Mouse (Mus musculus): ENCODE measurements around the gene B4gat1.
"Not testable (repeated sequence)": the region's sequence is repeated elsewhere in the genome, so short reads cannot be mapped to it uniquely, and the experiment has no call there.

B4gat1 gene

GRCm38 (mm10) chr19:5038709-5039156 is at the start of gene B4gat1, which contains the start of gene AC124502.3:
B4gat1 (plus strand) TSS chr19:5038826.
AC124502.3 (plus strand) TSS chr19:5038891.
- DNase-seq = peak; percentile 85 to 87

GRCm38 (mm10) chr19:4989013-4989412 is 49.6 kb upstream of the B4gat1 start:
- peak; percentile 73 to 90 for DNase-seq

- no peak for DNase-seq
Measured at GRCm38 (mm10) chr19:4989434-4990255, 49.0 kb upstream of the B4gat1 start.

- DNase-seq = no peak
Measured at GRCm38 (mm10) chr19:4990256-4990625, 48.4 kb upstream of the B4gat1 start, which contains the start of gene Npas4. Npas4 (minus strand) TSS chr19:4990316.

- no peak for DNase-seq
Measured at GRCm38 (mm10) chr19:4990716-4991115, 47.9 kb upstream of the B4gat1 start.

GRCm38 (mm10) chr19:4992371-4992770 is 46.3 kb upstream of the B4gat1 start:
- no peak for DNase-seq

- DNase-seq = no peak
Measured at GRCm38 (mm10) chr19:4992904-4993303, 45.7 kb upstream of the B4gat1 start.

GRCm38 (mm10) chr19:4994043-4994442 is 44.6 kb upstream of the B4gat1 start:
- no peak for DNase-seq

GRCm38 (mm10) chr19:4999445-5000140 is 39.0 kb upstream of the B4gat1 start:
- DNase-seq = no peak

- DNase-seq = peak; percentile 48 to 70
Measured at GRCm38 (mm10) chr19:5001666-5002406, 36.8 kb upstream of the B4gat1 start.

GRCm38 (mm10) chr19:5003644-5004043 is 35.0 kb upstream of the B4gat1 start:
- DNase-seq = not testable (repeated sequence)

GRCm38 (mm10) chr19:5004925-5005324 is 33.7 kb upstream of the B4gat1 start:
- no peak for DNase-seq

GRCm38 (mm10) chr19:5013138-5013537 is 25.5 kb upstream of the B4gat1 start:
- no peak for DNase-seq

- peak; percentile 30 to 43 for DNase-seq
Measured at GRCm38 (mm10) chr19:5014961-5015398, 23.6 kb upstream of the B4gat1 start.

- DNase-seq = peak; percentile 58 to 59
Measured at GRCm38 (mm10) chr19:5016221-5016742, 22.3 kb upstream of the B4gat1 start.

- DNase-seq = peak; percentile 54 to 70
Measured at GRCm38 (mm10) chr19:5016782-5017181, 21.8 kb upstream of the B4gat1 start.

- DNase-seq = no peak
Measured at GRCm38 (mm10) chr19:5017611-5018010, 21.0 kb upstream of the B4gat1 start.

GRCm38 (mm10) chr19:5018191-5018590 is 20.4 kb upstream of the B4gat1 start:
- no peak for DNase-seq

GRCm38 (mm10) chr19:5021416-5021815 is 17.2 kb upstream of the B4gat1 start:
- no peak for DNase-seq

- peak; percentile 93 to 95 for DNase-seq
Measured at GRCm38 (mm10) chr19:5023621-5024479, 14.8 kb upstream of the B4gat1 start, which contains the start of gene Slc29a2. Slc29a2 (plus strand) TSS chr19:5023860.

GRCm38 (mm10) chr19:5026111-5026510 is 12.5 kb upstream of the B4gat1 start:
- DNase-seq = no peak

GRCm38 (mm10) chr19:5032686-5033085 is 5.9 kb upstream of the B4gat1 start:
- no peak for DNase-seq
